Mouse (Mus musculus) embryonic fibroblast, embryonic 13.5 days (primary cell): ENCODE data around the gene Bsg. TPM values are rescaled to one million over a fixed set of nuclear protein-coding genes. Genes with fewer than 3 reads are reported as not detected.

Experiments
- H3K27ac ChIP-seq: 2 replicates; pipeline ENCODE4 v1.5.1; 2012; ENCODE audit warnings: low read length, control low read depth, inconsistent platforms; ENCODE audit not compliant: insufficient read depth
- H3K4me1 ChIP-seq: 2 replicates; pipeline ENCODE4 v1.6.1; 2011; ENCODE audit warnings: low read length; ENCODE audit not compliant: control insufficient read depth, insufficient read depth
- H3K4me3 ChIP-seq: 2 replicates; pipeline ENCODE4 v1.5.1; 2011; ENCODE audit warnings: mild to moderate bottlenecking, control low read depth, low read length; ENCODE audit not compliant: insufficient read depth
- CTCF ChIP-seq: IDR thresholded peaks from 2 replicates; pipeline ENCODE4 v1.5.1; 2011; ENCODE audit warnings: mild to moderate bottlenecking, control low read depth, low read length, moderate library complexity, borderline replicate concordance; ENCODE audit not compliant: insufficient read depth
- POLR2A ChIP-seq: IDR thresholded peaks from 2 replicates; pipeline ENCODE4 v1.6.1; 2011; ENCODE audit warnings: low read depth, mild to moderate bottlenecking, control low read depth, low read length, moderate library complexity
- polyA plus RNA-seq: library from polyadenylated mRNA; stranded (reverse); fragments of >200 nt; gene quantifications from 2 replicates; pipeline ENCODE4 v1.2.4, GENCODE M21; 2011; ENCODE audit warnings: low read depth; ENCODE audit not compliant: missing spikeins, insufficient read length

Gene Bsg
- polyA plus RNA-seq, 1 experiment: 774 TPM

DNA sequence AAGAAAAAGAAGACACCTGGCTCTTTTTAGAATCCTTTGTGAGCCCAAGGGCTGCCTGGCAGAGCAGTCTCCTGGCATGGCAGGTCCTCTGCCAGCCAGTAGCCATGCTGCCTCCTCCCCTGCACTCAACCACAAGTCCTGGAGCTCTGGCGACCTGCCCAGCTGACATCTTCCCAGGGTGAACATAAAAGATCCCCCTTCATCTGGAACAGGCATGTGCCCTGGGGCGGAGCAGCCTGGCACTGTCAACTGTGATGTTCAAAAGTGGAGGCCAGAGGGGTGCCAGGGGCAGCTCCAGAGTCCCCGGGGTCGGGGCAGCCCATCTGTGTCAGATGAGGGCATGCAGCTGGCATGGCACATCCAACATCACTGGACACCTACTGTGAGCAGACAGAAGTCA is 10.7 kb downstream of the Bsg start:
- no peak for TF ChIP-seq POLR2A
- no peak for TF ChIP-seq CTCF
- Histone ChIP-seq H3K27ac (no peak overlapping the region), H3K4me1 (no peaks in the 10 kb centered on the region), H3K4me3 (no peak overlapping the region)

DNA sequence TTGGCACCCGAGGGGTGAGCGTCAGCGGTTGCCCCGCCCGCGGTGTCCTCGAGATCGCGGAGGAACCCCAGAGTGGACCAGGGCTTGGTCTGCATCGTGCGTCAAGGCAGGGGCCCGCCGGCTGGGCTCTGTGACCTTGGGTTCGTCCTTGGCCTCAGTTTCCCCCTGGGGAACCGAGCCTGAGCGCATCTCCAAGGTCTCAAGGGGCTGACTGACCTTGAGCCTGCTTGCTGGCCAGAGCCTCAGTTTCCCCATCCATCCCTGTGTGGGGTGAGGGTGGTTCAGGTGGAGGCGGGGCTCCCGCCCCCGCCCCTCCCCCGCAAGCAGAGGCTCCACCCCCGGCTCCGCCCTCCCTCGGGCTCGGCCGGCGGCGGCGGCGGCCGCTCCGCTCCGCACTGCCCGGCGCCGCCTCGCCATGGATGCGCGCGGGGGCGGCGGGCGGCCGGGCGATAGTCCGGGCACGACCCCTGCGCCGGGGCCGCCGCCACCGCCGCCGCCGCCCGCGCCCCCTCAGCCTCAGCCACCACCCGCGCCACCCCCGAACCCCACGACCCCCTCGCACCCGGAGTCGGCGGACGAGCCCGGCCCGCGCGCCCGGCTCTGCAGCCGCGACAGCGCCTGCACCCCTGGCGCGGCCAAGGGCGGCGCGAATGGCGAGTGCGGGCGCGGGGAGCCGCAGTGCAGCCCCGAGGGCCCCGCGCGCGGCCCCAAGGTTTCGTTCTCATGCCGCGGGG is 12.1 kb downstream of the Bsg start, which contains the start of gene Hcn2:
Gene Hcn2 (plus strand): TSS at position 381 of the 734 bp plus-strand sequence.
- no peak within 1 kb of the TSS for H3K27ac ChIP-seq
- TF ChIP-seq CTCF: no peak
- peak within 1 kb of the TSS; percentile 40 for H3K4me3 ChIP-seq
- no peaks in the 10 kb centered on the region for H3K4me1 ChIP-seq

GRCm38 (mm10) chr10:79716988-79717355 is 12.7 kb downstream of the Bsg start:
- peak overlapping the region; percentile 40 for H3K4me3 ChIP-seq
- H3K27ac ChIP-seq: no peak overlapping the region
- no peaks in the 10 kb centered on the region for H3K4me1 ChIP-seq
- no peak for TF ChIP-seq CTCF
- TF ChIP-seq POLR2A: no peak

DNA sequence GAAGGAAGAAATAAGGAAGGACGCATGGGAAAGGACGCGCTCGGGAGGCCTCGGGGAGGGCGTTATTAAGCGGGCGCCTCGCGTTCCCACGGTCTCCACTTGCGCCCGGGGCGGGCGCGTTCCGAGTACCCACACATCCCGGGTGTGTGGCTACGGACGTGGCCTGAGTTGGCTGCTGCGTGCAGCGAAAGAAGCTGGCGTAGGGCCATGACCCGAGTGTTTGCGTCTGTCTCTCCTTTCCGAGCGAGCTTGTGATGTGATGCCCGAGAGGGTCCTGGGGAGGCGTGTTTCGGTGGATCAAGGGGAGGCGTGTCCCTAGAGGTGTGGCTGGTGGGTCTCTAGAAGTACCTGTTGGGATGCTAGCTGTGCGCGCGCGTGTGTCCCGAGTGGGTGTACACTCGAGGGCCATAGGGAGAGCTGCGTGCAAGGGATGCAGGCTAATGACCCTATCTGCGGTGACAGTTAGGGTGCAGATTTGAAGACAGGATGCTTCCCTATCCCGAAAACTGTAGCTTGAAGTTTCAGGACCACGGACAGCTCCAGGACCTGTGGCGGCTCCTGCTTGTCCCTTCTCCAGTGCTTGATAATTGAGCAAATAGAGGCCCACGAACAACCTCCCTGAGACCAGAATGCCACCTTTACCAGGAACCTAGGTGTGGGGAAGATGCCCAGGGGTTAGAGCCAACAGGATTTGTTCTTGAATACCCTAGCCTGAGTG is 13.5 kb downstream of the Bsg start:
- H3K4me3 ChIP-seq: no peak overlapping the region
- H3K27ac ChIP-seq: no peak overlapping the region
- H3K4me1 ChIP-seq: no peaks in the 10 kb centered on the region
- TF ChIP-seq CTCF (no peak), POLR2A (no peak)

DNA sequence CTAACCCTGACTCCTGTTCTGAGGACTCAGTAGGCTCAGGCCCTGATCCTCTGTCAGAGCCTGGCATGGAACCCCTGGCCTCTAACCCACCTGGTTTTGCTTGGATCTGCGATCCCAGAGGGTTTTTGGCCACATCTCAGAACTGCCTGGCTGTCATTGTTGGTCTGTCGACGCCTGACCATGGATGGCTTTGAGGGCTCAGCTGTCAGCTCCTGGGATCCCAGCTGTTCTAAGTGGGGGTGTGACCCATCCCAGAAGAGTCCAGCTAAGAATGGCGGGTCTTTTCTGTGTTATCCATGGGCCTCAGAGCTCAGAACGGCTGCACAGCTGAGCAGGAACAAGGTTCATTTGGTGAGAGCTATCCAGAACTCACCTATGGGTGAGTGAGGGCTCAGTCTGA is 16.8 kb downstream of the Bsg start:
- H3K4me3 ChIP-seq: no peak overlapping the region
- no peak overlapping the region for H3K27ac ChIP-seq
- no peaks in the 10 kb centered on the region for H3K4me1 ChIP-seq
- TF ChIP-seq POLR2A: no peak

GRCm38 (mm10) chr10:79723047-79723446 is 18.8 kb downstream of the Bsg start:
- no peak overlapping the region for H3K4me3 ChIP-seq
- H3K27ac ChIP-seq: no peak overlapping the region
- H3K4me1 ChIP-seq: no peaks in the 10 kb centered on the region
- TF ChIP-seq CTCF: no peak
- no peak for TF ChIP-seq POLR2A

- no peak overlapping the region for H3K4me3 ChIP-seq
- TF ChIP-seq CTCF (no peak), POLR2A (no peak)
- H3K4me1 ChIP-seq: no peaks in the 10 kb centered on the region
- H3K27ac ChIP-seq: no peak overlapping the region
Observed at GRCm38 (mm10) chr10:79723692-79724091, 19.4 kb downstream of the Bsg start.

- no peaks in the 10 kb centered on the region for H3K4me1 ChIP-seq
- TF ChIP-seq CTCF: peak; percentile 43; the same call in 1 of the 2 replicates
- no peak for TF ChIP-seq POLR2A
- no peak overlapping the region for H3K4me3 ChIP-seq
- H3K27ac ChIP-seq: no peak overlapping the region
Observed at GRCm38 (mm10) chr10:79726090-79726489, 21.8 kb downstream of the Bsg start.

DNA sequence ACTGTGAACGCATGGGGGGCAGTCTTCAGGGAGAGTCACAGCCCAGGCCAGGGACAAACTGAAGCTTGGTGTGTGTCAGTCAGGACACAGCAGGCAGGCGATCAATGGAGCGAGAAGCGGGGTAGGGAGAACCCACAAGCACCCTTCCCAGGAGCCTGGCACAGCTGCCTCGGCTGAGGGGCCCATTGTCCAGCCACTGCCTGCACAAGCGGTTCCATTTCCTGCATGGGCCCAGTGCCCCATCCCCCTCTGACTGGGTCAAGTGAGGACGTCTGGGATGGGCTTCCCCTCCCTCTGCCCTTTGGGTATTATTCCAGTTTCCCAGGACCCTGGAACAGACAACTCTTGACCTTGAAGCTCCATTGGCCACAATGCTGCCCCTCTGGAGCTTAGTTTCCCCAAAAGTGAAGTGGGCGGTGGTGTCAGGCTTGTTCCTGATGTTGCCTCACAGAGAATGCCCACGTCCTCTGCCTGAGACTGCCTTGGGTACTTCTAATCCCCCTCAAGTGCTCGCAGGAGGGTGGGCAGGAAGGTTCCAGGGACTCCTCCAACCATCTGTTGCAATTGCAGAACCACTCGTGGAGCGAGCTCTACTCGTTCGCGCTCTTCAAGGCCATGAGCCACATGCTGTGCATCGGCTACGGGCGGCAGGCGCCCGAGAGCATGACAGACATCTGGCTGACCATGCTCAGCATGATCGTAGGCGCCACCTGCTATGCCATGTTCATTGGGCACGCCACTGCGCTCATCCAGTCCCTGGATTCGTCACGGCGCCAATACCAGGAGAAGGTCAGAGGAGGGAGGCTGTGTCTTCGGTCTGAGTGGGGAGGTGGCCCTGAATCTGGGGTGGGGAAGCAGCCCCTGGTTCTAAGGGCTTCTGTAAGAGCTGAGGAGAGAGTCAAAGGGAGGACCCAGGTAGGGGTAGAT is 24.3 kb downstream of the Bsg start:
- Histone ChIP-seq H3K4me3 (no peak overlapping the region), H3K27ac (no peak overlapping the region), H3K4me1 (no peaks in the 10 kb centered on the region)
- TF ChIP-seq CTCF (no peak), POLR2A (no peak)
